Mouse (Mus musculus) T-helper 17 cell (primary cell): ENCODE results near the gene Lhfp.
"Not testable (repeated sequence)": the region's sequence is repeated elsewhere in the genome, so short reads cannot be mapped to it uniquely, and the experiment has no call there.

ENCODE experiments used
- in situ Hi-C, 2 experiments: fragments of 300-600 bp; cut with MboI, MseI; formaldehyde crosslinking; loops; 1 replicate in 1 of 2; 2 replicates in 1 of 2; pipeline ENCODE4 v1.15.1; 2025; ENCODE audit warnings: high pct_unique_total_duplicates in 2 of 2

Gene Lhfp

GRCm38 (mm10) chr3:53086481-53087155, 45.3 kb downstream of the Lhfp start:
- in situ Hi-C loops: no loop called here

DNA sequence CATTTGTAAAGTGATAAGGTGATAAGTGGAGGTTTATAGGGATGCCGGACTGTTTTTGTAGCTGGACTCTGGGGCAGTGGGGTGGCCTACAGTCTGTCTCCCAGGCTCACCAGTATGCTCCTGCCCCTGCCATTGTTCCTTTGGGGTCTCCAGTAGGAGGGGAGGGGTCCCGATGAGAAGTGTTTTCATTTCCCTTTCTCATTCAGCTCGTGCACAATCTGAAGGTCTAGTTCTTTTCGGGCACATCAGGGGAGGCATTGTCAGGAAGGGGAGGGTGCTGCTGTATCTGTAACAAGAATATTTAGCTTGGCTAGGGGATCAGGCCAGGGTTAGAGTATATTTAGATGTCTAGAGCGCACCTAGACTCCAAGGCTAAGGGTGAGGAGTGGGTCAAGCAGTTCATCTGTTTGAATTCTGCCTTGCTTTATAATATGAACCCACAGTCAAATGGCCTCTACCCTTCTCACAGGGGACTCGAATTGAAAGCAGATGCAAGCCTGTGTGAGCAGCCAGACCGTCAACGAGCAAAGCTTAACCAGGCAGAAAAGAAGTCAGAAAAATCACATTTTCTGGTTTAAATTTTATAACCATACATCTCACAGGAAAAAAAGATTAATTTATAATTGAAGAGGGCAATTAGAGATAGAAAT, 46.0 kb downstream of the Lhfp start:
- in situ Hi-C loops: no loop called here

GRCm38 (mm10) chr3:53089921-53090320, 48.6 kb downstream of the Lhfp start:
- in situ Hi-C loops: loop anchor here in 1 of 2 experiments (10.0 kb wide), 1 partner anchor 1805 kb away; no protein-coding TSS in a partner anchor

GRCm38 (mm10) chr3:53100210-53100609, 58.9 kb downstream of the Lhfp start:
- in situ Hi-C loops: loop anchor here in 1 of 2 experiments (5.0 kb wide), 1 partner anchor 42 kb away; no protein-coding TSS in a partner anchor

DNA sequence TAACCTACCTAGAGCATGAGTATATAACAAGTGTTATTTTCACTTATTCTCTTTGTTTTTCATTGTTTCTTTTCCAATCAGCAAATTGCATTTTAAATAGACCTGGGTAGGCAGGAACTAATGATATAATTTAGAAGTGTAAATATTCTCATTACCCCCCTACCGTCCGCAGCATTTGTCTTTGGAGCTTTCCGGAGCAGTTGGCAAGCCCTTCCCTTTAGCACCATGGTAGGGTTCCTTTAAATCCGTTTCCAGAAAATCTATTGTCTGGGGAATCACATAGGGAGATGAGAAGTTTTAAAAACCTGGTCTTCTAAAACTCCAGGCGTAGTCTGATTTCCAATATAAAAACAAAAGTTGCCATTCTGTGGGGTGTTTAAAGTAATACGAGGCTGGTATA, 59.5 kb downstream of the Lhfp start:
- in situ Hi-C loops: loop anchor here in 1 of 2 experiments (5.0 kb wide), 1 partner anchor 41 kb away; no protein-coding TSS in a partner anchor

DNA sequence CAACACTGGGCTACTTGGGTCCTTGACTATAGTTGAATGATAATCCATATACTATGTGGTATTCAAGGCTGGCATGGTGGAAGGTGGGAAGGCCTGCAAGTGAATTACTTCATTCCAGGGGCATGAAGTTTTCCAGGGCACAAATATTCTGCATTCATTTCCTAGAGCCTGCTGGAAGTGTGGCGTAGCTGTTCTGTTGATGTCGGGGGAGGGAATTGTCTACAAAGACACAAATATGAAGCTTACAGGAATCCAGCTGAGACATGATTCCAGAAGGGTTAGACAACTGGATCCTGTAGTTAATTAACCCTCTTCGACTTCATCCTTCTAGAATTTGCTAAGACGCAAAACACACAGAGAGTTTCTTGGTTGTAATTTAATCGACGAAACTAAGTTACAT, 60.4 kb downstream of the Lhfp start:
- in situ Hi-C loops: loop anchor here in 1 of 2 experiments (5.0 kb wide), 1 partner anchor 41 kb away; no protein-coding TSS in a partner anchor

GRCm38 (mm10) chr3:53102131-53102756, 60.9 kb downstream of the Lhfp start:
- in situ Hi-C loops: loop anchor here in 1 of 2 experiments (5.0 kb wide), 1 partner anchor 40 kb away; no protein-coding TSS in a partner anchor

DNA sequence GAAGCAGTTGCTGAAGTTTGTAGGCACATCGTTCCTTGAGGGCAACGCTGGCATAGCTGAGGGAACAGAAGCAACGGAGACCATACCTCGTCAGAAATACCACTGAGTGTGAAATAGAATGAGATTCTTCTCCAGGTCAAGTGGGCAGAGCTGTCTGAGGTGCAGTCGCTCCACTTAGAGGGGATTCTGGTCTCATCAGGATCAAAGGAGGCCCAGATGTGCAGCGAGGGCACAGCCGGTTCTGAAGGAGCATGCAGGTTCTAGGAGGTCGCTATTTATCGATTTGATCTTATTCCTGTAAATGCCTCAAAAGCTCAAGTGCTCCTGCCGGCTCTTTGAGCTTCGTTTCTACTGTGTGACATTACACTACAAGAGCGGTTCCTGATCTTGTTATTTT, 61.4 kb downstream of the Lhfp start:
- in situ Hi-C loops: loop anchor here in 1 of 2 experiments (5.0 kb wide), 1 partner anchor 40 kb away; no protein-coding TSS in a partner anchor

- in situ Hi-C loops: loop anchor here in 1 of 2 experiments (5.0 kb wide), 1 partner anchor 49 kb away; no protein-coding TSS in a partner anchor
Measured at GRCm38 (mm10) chr3:53108594-53109373, 67.5 kb downstream of the Lhfp start.

DNA sequence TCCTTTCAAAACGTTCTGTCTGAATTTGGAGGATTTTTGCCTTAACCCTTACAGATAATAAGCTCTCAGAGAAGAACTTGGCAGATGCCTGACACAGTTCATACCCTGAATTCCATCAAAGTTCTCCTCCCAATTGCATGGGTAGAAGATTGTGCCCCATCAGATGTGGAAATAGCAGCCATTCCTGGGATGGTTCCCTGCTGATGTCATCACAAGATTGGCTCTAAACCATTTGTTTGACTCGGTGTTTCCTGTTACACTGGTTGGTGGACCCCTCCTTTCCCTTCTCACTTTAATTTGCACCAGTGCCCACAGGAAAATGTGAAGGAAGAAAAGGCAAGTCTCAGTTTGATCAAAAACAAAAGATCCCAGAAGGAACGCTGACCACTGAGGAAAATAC, 68.6 kb downstream of the Lhfp start:
- in situ Hi-C loops: loop anchor here in 1 of 2 experiments (5.0 kb wide), 1 partner anchor 47 kb away; no protein-coding TSS in a partner anchor

DNA sequence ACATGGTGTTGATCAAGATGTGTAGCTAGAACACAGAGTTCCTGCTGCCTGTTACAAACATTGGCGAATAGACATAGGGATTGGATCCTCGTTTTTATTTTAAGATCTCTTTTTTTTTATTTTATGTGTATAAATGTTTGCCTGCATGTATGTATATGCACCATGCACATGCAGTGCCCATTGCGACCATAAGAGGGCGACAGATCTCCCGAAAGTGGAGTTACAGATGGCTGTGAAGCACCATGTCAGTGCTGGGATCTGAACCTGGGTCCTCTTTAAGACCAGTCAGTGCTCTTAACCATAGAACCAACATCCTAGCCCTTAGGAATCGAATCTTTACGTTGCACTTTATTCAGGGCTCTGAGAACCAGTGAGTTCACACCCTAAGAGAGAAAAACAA, 70.7 kb downstream of the Lhfp start:
- in situ Hi-C loops: no loop called here

- in situ Hi-C loops: not testable (repeated sequence)
Measured at GRCm38 (mm10) chr3:53118755-53119154, 77.4 kb downstream of the Lhfp start.

- in situ Hi-C loops: no loop called here
Measured at GRCm38 (mm10) chr3:53119978-53120377, 78.7 kb downstream of the Lhfp start.

- in situ Hi-C loops: no loop called here
Measured at GRCm38 (mm10) chr3:53125495-53125894, 84.2 kb downstream of the Lhfp start.

- in situ Hi-C loops: no loop called here
Measured at GRCm38 (mm10) chr3:53138785-53139184, 97.5 kb downstream of the Lhfp start.

- in situ Hi-C loops: no loop called here
Measured at GRCm38 (mm10) chr3:53139205-53139604, 97.9 kb downstream of the Lhfp start.

DNA sequence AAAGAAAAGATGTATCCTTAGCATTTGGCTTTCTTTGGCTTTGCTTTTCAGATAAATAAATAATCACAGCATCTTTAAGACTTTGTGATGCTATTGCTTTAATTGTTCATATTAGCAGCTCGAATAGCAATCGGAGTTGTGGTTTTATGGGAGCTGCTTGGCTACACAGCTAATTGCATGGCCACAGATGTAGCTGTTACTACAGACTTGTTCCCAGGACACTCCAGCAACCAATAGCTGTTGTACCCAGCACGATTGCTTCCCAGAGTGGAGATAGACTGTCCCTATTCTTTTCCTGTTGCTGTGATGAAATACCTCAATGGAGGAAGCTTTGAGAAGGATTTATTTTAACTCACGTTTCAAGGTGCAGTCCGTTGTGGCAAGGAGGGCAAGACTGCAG, 98.3 kb downstream of the Lhfp start:
- in situ Hi-C loops: loop anchor here in 1 of 2 experiments (5.0 kb wide), 1 partner anchor 37 kb away; no protein-coding TSS in a partner anchor

- in situ Hi-C loops: loop anchor here in 1 of 2 experiments (5.0 kb wide), 1 partner anchor 40 kb away; no protein-coding TSS in a partner anchor
Measured at GRCm38 (mm10) chr3:53142528-53142927, 101.2 kb downstream of the Lhfp start.

DNA sequence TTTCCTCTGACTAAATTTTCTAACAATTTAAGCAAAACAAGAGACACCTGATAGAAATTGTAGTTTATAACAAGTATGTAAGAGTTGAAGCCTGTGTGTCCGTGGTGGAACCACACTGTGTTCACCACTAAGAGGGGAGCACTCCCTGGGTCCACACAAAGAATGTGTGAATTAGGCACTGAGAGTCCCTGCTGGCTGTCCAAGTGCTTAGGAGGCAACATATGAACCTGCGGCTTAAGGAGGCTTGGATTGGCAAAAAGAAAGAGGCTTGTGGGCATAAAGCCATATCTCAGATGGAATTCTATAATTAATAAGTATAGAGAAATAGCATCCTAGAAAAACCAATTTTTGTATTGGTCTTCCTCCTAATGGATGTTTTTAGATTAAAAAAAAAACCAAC, 104.2 kb downstream of the Lhfp start:
- in situ Hi-C loops: no loop called here

- in situ Hi-C loops: no loop called here
Measured at GRCm38 (mm10) chr3:53145946-53146345, 104.6 kb downstream of the Lhfp start.

- in situ Hi-C loops: no loop called here
Measured at GRCm38 (mm10) chr3:53147001-53147400, 105.7 kb downstream of the Lhfp start.
